Mouse (Mus musculus): Measurements from ENCODE around the gene Arhgef17. TPM values are rescaled to one million over a fixed set of nuclear protein-coding genes. Genes with fewer than 3 reads are reported as not detected.

The Arhgef17 gene
- polyA plus RNA-seq, 1 experiment = 0.02 TPM

DNA sequence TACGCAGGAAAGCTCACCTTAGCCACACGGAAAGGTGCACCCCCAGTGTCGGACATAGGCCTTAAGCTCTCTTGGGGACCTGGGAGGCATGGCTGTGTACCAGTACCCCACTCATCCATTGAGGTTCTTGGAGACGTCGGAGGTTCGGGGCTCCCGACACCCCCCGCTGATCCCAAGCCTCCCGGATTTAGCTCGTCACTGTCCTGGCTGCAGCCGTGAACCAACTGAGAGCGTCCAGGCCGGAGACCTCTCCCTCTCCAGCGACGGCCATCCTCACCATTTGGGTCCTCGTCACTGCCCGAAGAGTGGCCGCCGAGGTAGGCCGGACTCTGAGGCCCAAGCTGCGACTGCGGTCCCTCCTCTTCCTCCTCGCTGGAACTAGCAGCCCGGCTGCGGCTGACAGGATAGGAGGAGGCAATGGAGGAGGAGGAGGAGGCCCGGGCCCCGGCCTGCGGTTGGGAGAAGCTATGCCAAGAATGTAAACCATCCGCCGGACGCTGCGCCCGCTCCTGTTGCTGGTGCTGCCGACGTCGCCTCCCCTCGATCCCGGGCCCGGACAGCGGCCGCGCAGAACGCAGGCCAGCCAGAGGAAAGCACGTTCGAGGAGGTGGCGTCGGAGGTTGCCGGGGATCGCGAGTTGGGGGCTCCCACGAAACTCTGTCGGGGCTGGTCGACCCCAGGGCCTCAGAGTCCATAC lies 1.1 kb downstream of the Arhgef17 start:
- peak overlapping the region; percentile 46 for H3K4me3 ChIP-seq (replicated peaks)
- peaks cover 4% of the 10 kb centered on the region; the same call in 1 of the 2 replicates for H3K9me3 ChIP-seq (ENCODE audit: control insufficient read depth, low read length)
- H3K27me3 ChIP-seq (ENCODE audit: control insufficient read depth) = peaks cover 85% of the 10 kb centered on the region
- peaks cover 15% of the 10 kb centered on the region for H3K4me1 ChIP-seq (ENCODE audit: control insufficient read depth)
- no peaks in the 10 kb centered on the region; the same call in 1 of the 2 replicates for H3K36me3 ChIP-seq (ENCODE audit: control insufficient read depth)
- no peak for TF ChIP-seq TAL1 (IDR thresholded peaks at IDR 0.05; ENCODE audit: low read length)
- TF ChIP-seq GATA1 (IDR thresholded peaks at IDR 0.05; ENCODE audit: low read length) = no peak

GRCm38 (mm10) chr7:100929639-100930303 lies 2.1 kb downstream of the Arhgef17 start:
- Histone ChIP-seq H3K4me1 (ENCODE audit: control insufficient read depth) (peaks cover 15% of the 10 kb centered on the region), H3K4me3 (replicated peaks) (no peak overlapping the region), H3K9me3 (ENCODE audit: control insufficient read depth, low read length) (peaks cover 4% of the 10 kb centered on the region; the same call in 1 of the 2 replicates), H3K27me3 (ENCODE audit: control insufficient read depth) (peaks cover 87% of the 10 kb centered on the region), H3K36me3 (ENCODE audit: control insufficient read depth) (no peaks in the 10 kb centered on the region; the same call in 1 of the 2 replicates)
- TF ChIP-seq TAL1 (IDR thresholded peaks at IDR 0.05; ENCODE audit: low read length) (no peak), GATA1 (IDR thresholded peaks at IDR 0.05; ENCODE audit: low read length) (no peak)

DNA sequence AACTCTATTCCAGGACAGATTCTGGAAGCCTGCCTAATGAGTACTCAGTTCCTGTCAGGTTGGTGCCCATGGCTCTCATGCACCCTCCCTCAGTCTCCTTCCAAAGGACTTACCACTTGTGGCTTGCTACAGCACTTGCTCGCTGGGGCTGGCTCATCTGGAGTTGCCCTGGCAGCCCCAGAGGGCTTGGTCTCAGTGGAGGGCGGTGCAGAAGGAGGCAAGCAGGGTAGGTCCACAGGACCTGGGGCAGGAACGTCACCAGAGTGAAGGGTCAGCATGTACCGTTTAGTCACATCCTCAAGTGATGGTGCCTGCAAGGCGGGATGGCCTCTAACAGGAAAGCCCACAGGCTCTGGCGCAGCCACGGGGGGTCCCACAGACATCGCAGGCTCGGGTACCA lies 3.5 kb downstream of the Arhgef17 start:
- Histone ChIP-seq H3K36me3 (ENCODE audit: control insufficient read depth) (no peaks in the 10 kb centered on the region; the same call in 1 of the 2 replicates), H3K4me1 (ENCODE audit: control insufficient read depth) (peaks cover 15% of the 10 kb centered on the region), H3K4me3 (replicated peaks) (no peak overlapping the region), H3K27me3 (ENCODE audit: control insufficient read depth) (peaks cover 75% of the 10 kb centered on the region), H3K9me3 (ENCODE audit: control insufficient read depth, low read length) (peaks cover 4% of the 10 kb centered on the region; the same call in 1 of the 2 replicates)
- TF ChIP-seq TAL1 (IDR thresholded peaks at IDR 0.05; ENCODE audit: low read length) (no peak), GATA1 (IDR thresholded peaks at IDR 0.05; ENCODE audit: low read length) (no peak)

- Histone ChIP-seq H3K4me1 (ENCODE audit: control insufficient read depth) (peaks cover 11% of the 10 kb centered on the region), H3K27me3 (ENCODE audit: control insufficient read depth) (peaks cover 65% of the 10 kb centered on the region)
These were observed 4.5 kb downstream of the Arhgef17 start for GRCm38 (mm10) chr7:100927287-100928000.

DNA sequence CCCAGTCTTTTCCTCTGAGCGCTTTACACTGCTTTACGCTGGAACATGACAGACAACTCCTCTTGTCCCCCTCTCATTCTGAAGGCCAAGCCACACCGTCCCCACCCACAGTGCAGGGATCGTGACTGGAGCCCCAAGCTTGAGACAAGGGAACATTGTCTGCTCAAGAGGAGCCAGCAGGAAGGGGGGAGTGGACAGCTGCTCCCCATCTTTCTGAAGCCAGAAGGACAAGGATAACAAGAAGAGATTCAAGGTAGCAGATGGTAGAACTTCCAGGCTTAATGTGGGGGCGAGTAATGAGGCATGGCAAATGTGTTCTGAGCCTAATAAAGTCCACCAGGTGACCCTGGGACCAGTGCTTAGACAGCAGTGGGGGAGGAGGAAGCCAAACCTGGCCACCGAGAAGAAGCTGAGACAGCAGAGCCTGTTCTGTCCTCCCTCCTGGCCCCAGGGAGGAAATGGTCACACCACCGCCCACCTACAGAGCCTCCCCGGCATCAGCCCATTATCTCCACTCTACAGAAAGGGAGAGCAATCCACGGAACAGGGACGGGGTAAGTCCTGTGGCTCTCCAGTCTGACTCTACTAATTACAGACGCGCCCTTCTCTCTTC lies 5.5 kb downstream of the Arhgef17 start:
- 0 out of 2 replicates have a peak, but pooled peaks cover 2% of the 10 kb centered on the region for H3K4me1 ChIP-seq (ENCODE audit: control insufficient read depth)
- no peak for TF ChIP-seq GATA1 (IDR thresholded peaks at IDR 0.05; ENCODE audit: low read length)
- no peak for TF ChIP-seq TAL1 (IDR thresholded peaks at IDR 0.05; ENCODE audit: low read length)
- H3K27me3 ChIP-seq (ENCODE audit: control insufficient read depth) = peaks cover 55% of the 10 kb centered on the region
- peaks cover 4% of the 10 kb centered on the region; the same call in 1 of the 2 replicates for H3K9me3 ChIP-seq (ENCODE audit: control insufficient read depth, low read length)
- H3K4me3 ChIP-seq (replicated peaks) = no peak overlapping the region
- H3K36me3 ChIP-seq (ENCODE audit: control insufficient read depth) = no peaks in the 10 kb centered on the region; the same call in 1 of the 2 replicates

More at GRCm38 (mm10) chr7:100927287-100928000, 4.5 kb downstream of the Arhgef17 start:
- Histone ChIP-seq H3K36me3 (ENCODE audit: control insufficient read depth) (no peaks in the 10 kb centered on the region; the same call in 1 of the 2 replicates), H3K4me3 (replicated peaks) (no peak overlapping the region), H3K9me3 (ENCODE audit: control insufficient read depth, low read length) (peaks cover 4% of the 10 kb centered on the region; the same call in 1 of the 2 replicates)
- no peak for TF ChIP-seq GATA1 (IDR thresholded peaks at IDR 0.05; ENCODE audit: low read length)
- TF ChIP-seq TAL1 (IDR thresholded peaks at IDR 0.05; ENCODE audit: low read length) = no peak

DNA sequence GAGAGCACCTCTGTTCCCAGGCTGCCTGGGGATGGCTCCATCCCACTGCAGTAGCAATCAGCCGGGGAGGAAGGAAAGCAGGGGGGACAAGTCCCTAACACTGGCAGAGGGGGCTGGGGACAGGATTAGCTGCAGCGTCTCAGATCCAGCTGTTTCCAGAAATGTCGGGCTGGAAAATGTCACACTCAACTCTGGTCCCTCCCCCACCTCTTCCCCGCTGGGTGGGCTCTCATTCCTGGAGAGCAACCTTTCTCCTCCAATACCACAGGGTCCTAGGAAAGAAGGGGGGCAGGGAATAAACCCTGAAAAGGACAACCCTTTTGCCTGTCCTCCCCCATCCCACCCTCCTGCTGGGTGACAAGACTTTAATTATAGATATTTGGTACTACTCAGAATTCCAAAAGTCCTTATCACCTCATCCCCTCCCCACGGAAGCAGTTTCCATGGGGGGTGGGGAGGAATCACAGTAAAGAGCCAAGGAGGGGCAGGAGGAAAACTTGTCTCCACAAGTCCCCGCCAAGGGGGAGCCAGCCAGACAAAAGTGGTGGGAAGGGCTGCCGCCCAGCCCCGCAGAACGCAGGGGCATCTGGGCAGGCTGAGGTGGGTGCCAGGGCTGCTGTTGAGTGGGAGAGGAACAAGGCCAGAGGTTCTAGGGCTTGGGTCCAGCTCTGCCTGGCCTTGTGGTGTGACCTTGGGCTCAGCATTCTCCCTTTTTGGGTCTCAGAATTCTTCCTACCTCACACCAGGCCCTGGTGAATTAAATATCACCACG lies 7.0 kb downstream of the Arhgef17 start:
- no peak for TF ChIP-seq TAL1 (IDR thresholded peaks at IDR 0.05; ENCODE audit: low read length)
- no peak for TF ChIP-seq GATA1 (IDR thresholded peaks at IDR 0.05; ENCODE audit: low read length)
- H3K9me3 ChIP-seq (ENCODE audit: control insufficient read depth, low read length) = no peaks in the 10 kb centered on the region
- H3K36me3 ChIP-seq (ENCODE audit: control insufficient read depth) = no peaks in the 10 kb centered on the region; the same call in 1 of the 2 replicates
- H3K4me3 ChIP-seq (replicated peaks) = no peak overlapping the region
- no peaks in the 10 kb centered on the region for H3K4me1 ChIP-seq (ENCODE audit: control insufficient read depth)
- H3K27me3 ChIP-seq (ENCODE audit: control insufficient read depth) = peaks cover 39% of the 10 kb centered on the region

GRCm38 (mm10) chr7:100924200-100924599 lies 7.7 kb downstream of the Arhgef17 start:
- Histone ChIP-seq H3K27me3 (ENCODE audit: control insufficient read depth) (peaks cover 33% of the 10 kb centered on the region), H3K4me3 (replicated peaks) (no peak overlapping the region), H3K36me3 (ENCODE audit: control insufficient read depth) (no peaks in the 10 kb centered on the region; the same call in 1 of the 2 replicates), H3K9me3 (ENCODE audit: control insufficient read depth, low read length) (no peaks in the 10 kb centered on the region), H3K4me1 (ENCODE audit: control insufficient read depth) (no peaks in the 10 kb centered on the region)
- TF ChIP-seq GATA1 (IDR thresholded peaks at IDR 0.05; ENCODE audit: low read length) = no peak
- TF ChIP-seq TAL1 (IDR thresholded peaks at IDR 0.05; ENCODE audit: low read length) = no peak

- no peaks in the 10 kb centered on the region for H3K9me3 ChIP-seq (ENCODE audit: control insufficient read depth, low read length)
- no peak overlapping the region for H3K4me3 ChIP-seq (replicated peaks)
- H3K4me1 ChIP-seq (ENCODE audit: control insufficient read depth) = no peaks in the 10 kb centered on the region
- H3K27me3 ChIP-seq (ENCODE audit: control insufficient read depth) = peaks cover 20% of the 10 kb centered on the region
- no peaks in the 10 kb centered on the region; the same call in 1 of the 2 replicates for H3K36me3 ChIP-seq (ENCODE audit: control insufficient read depth)
- TF ChIP-seq GATA1 (IDR thresholded peaks at IDR 0.05; ENCODE audit: low read length) (no peak), TAL1 (IDR thresholded peaks at IDR 0.05; ENCODE audit: low read length) (no peak)
These were observed 9.0 kb downstream of the Arhgef17 start for GRCm38 (mm10) chr7:100922907-100923306.

All from erythroblast, embryonic 14.5 days (primary cell).